Mouse (Mus musculus) spleen, postnatal 36 days (tissue): ENCODE results near the gene Vmn1r165.
"Not testable (repeated sequence)": the region's sequence is repeated elsewhere in the genome, so short reads cannot be mapped to it uniquely, and the experiment has no call there.

Experiments used
- DNase-seq, 2 experiments: peaks; one replicate each; pipeline ENCODE4 v3.0.0; 2022; ENCODE audit warnings: low spot score in 2 of 2, mixed read lengths in 1 of 2

Gene Vmn1r165

GRCm38 (mm10) chr7:23217032-23217431 lies at the start of gene Vmn1r165:
Vmn1r165 (plus strand) TSS chr7:23217332.
- DNase-seq: not testable (repeated sequence)

- not testable (repeated sequence) for DNase-seq
Observed at GRCm38 (mm10) chr7:23251582-23251981, 34.5 kb downstream of the Vmn1r165 start, which contains the start of gene Vmn1r166. Vmn1r166 (minus strand) TSS chr7:23251682.
